Mouse (Mus musculus) ES-CJ7 (cell line): ENCODE measurements around the gene Mgmt.
A peak's percentile ranks its signal among the peaks of the same experiment; 100 is the strongest.

Source experiments
- DNase-seq: peaks from one replicate; pipeline ENCODE4 v3.0.0; 2011; ENCODE audit warnings: low read depth, low spot score

Mgmt gene

DNA sequence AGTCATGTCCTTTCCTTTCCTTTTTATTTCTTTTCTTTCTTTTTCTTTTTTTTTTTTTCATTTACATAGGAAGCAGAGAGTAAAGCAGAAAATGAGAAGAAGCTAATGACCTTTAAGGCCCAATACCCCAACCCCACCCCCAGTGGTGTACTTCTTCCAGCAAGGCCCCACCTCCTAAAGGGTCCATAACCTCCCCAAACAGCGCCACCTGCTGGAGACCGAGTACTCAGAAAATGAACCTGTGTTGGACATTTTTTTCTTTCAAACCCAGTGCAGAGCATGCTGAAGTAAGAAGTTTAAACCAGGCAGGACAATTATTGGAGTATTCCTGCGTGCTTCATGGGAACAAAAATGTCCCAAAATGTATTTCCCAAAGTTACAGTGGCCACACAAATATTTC is 166.1 kb downstream of the Mgmt start:
- peak; percentile 50 for DNase-seq

DNA sequence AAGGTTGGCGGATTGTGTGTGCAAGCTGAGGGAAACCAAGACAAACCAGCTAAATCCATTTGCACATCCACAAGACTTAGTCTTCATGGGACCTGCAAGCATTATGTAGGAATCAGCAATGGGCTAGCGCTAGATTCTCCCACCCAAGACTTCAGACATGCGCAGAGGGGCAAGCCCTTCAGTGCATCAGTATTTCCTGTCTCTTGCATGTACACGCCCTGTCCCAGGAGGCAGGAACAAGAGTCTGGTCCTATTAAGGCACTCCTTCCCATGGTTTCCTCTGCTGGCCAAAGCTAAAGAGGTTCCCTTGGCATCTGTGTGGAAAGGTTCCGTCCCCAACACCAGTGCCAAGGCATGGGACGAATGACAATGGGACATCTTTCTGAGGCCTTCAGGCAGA is 166.7 kb downstream of the Mgmt start:
- DNase-seq: no peak

DNA sequence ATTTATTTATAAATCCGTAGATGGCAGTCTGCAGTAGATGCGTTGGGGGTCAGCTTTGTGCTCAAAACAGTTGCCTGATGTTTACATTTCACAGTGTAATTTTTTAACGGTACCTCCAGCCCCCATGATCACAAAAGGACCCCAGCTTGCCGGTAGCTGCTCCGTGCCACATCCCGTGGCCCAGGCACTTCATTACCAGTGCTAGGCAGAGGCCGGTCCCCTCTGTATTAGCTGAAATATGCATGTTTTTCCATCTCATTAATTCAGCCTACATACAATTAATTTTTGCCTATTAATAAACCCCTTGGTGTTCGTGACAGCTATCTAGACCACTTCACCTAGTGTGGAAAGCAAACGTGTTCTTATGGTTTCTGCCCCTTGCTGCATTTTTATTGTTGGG is 169.8 kb downstream of the Mgmt start:
- no peak for DNase-seq

DNA sequence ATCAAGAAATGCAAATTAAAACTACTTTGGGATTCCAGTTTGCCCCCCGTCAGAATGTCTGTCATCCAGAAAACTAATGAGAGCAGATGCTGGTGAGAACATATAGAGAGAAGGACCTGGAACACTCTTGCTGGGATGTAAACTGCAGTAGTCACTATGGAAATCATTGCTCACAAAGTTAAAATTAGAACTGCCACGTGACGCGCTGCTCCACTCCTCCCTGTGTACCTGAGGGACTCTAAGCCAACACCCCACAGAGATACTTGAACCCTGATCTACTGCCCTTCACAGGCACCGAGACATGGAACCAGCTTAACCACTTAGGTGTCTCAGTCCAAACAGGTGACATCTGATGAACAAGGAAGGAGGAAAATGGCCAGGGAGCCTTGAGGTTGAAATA is 171.0 kb downstream of the Mgmt start:
- DNase-seq: no peak

DNA sequence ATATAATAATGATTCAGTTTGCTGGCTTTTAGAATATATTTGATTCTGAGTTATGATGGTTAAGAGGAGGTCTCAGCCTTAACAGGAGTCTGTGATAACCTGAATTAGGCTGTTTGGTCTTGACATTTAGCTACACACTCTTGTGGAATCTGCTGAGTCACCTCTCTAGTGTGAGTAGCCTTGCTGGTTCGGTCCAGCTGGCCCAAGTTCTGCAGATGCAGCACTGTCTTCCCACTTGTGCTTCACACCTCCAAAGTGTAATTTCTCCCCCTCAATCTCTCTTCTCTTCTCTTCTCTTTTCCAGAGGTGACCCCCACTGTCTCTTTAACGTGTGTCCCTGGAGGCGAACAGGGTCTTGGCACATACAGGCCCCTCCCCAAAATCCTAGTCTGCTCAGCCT is 171.8 kb downstream of the Mgmt start:
- DNase-seq: no peak

DNA sequence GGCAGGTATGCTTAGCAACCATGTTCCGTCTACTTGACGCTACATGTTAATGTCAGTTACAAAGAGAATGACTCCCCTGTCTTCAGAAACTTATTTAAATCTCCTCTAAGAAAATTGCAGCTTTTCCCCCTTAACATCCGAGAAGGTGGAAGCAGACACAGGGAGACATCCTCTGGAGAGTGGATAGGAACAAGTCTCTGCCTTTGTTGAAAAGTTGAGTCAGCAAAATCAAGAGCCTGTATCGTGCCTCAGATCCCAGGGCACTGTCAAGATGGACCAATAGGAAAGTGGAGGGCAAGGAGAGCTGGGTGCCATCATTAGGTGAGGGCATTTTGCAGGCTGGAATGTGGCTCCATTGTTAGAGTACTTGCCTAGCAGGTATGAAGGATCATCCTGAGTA is 172.6 kb downstream of the Mgmt start:
- no peak for DNase-seq

DNA sequence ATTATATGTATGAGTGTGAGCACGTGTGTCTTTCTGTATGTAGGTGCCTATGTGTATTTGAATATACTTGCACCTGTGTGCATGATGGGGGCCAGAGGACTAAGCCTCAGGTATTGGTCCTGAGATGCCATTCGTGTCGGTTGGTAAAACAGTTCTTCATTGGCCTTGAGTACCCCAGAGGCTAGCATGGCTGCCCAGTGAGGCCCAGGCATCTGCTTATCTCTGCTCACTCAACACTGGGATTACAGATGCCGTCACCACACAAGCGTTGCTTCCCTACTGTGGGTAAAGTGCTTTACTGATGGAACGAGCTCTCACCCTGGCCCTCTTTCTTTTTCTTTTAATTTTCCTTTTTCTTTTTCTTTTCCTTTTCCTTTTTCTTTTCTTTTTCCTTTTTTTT is 173.3 kb downstream of the Mgmt start:
- no peak for DNase-seq

DNA sequence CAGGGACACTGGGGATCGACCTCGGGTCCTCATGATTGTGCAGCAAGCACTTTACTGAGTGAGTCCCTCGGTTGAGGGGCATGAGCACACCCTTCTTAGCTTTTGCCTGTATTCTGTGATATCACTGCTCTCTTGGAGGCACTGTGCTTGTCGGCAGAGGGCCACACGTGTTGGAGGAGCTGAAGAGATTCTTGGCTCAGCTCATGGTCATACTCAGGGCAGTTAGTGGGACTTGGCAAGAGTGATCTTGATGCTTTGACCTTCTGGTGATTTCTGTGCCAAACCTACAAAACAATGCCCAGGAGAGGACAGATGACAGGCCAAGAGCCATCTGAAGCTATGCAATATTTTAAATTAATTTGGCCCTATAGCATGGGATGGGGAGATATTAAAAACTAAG is 174.4 kb downstream of the Mgmt start:
- DNase-seq: no peak

DNA sequence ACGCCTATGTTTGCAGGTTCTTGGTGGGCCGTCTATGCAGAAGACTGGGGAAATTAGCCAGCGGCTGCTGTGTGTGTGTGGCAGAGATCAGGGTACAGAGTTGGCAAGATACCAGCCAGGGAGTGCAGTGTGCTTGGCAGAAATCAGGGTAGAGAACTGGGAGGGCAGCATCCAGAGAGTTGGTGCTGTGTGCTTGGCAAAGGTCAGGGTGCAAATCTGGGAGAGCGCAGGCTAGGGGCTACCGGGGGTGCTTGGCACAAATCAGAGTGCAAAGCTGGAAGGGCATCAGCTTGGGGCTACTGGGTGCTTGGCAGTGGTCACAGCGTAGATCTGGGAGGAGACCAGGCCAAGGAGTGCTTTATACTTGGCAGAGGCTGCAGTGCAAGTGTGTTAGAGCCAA is 175.4 kb downstream of the Mgmt start:
- no peak for DNase-seq

DNA sequence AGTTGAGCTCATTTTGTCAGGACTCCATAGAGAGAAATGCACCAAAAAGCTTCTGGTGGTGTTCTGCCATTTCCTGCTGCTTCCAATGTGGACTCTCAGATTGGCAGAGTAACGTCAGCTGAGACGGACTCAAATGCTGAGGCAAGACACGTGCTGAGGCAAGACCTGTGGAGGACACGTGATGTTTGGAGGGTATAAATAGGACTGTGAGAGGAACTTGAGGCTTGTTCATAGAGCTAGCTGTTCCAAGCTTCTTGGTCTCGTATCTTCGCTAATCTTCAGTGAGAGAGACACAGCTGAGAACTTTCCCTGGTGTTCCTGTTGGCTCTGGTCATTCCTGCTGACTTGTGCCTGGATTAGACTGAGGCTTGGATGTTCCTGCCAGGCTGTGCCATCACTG is 176.9 kb downstream of the Mgmt start:
- no peak for DNase-seq

DNA sequence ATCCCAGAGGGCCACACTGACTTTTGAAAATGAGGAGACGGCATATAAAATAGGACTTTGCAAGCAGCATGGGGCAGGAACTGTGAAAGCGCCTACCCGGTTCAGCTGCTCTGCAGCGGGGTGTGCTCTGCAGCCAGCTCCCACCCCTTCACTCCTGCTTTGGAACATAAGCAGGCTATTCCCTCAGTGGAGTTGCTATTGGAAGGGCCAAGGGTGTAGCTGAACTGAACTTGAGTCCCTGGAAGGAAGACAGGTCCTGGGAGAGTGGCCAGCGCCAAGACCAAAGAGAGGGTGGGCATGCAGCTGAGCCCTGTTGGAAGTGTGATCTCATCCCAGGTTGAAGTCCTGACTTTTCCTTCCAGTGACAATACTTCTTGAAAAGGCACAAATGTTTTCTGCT is 179.5 kb downstream of the Mgmt start:
- no peak for DNase-seq

DNA sequence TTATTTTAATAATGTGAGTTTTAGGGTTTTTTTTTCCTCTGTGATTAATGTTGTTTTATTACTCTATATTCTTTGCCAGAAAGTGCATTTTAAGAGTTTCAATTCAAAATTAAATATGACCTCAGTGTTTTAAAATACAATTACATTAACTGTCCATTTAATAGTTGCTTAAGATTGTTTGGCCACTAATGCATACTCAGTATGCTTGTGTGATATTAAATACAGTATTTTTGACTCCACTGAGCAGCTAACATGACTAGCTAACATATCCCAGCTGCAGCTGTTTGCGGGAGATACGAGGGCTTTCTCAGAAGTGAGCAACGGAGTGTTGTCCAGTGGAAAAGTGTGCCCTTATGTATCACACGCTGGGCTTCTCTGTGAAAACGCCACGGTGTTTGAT is 179.9 kb downstream of the Mgmt start:
- no peak for DNase-seq

DNA sequence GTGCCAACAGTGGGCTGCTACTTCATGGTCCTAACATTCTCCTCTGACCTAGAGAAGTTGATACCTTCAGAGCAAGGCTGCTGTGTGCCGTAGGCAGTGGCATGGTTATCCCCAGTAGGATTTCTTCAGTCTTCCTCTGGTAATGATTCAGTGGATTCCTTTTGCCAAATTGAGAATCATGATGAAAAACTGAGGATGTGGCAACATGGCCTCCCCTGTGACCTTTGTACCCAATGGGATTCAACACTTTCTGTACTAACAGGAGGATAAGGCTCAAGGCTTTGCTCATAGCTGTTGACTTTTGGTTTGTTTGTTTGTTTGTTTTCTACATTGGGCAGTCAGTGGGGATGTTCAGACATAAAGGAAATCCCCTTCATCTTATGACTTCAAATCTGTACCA is 180.9 kb downstream of the Mgmt start:
- no peak for DNase-seq

DNA sequence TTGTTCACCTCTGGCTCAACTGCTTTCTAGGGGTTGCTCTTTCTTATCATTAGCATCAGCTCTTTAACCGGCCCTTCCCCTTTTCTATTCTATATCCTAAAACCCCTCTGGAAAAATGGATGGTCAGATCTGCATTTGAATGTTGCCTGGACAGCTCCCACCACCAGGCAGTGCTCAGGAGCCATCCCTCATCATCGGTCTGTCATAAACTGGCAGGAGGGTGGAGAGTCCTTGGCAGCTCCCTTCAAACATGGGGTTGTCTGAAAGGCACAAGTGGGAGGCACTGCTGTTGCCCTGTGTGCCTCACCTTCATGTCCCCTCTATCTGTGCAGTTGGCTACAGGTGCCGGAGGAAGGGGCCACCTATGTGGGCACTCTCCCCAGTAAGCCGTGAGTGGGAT is 185.8 kb downstream of the Mgmt start:
- DNase-seq: peak; percentile 13

DNA sequence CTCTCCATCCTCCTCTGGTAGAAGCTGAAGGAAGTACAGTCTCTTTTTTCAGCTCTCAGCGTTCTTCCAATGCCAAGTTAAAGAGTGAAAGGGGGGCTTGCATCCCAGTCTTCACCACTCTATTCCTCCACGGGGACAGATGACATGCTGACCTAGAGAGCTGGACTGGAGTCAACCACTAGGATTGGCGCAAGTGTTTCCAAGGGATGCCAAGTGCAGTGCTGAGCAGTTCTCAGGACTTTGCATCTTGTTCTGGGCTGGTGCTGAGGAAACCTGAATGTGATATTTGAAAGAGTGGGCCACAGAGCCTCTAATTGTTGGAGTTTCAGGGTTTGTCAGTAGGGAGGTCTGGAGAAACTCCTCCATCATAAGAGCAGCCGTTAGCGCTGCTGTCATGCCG is 187.8 kb downstream of the Mgmt start:
- no peak for DNase-seq

DNA sequence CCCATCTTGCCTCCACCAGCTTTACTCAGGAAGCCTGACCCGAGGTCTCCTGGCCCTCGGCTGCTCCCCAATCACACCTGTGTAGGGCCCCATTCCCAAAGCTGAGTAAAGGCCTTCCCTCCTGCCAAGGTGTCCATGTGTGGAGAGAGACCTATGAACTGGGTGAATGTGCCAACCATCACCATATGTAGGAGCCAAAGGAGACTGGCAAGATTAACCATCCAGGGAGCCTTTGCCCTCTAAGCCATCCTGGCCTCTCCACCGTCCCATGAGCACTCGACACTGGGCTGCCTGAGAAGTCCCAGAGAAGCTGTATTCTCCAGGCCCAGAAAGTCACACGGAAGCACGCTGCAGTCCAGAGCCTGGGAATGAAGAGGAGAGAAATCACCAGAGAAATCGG is 190.2 kb downstream of the Mgmt start:
- no peak for DNase-seq

DNA sequence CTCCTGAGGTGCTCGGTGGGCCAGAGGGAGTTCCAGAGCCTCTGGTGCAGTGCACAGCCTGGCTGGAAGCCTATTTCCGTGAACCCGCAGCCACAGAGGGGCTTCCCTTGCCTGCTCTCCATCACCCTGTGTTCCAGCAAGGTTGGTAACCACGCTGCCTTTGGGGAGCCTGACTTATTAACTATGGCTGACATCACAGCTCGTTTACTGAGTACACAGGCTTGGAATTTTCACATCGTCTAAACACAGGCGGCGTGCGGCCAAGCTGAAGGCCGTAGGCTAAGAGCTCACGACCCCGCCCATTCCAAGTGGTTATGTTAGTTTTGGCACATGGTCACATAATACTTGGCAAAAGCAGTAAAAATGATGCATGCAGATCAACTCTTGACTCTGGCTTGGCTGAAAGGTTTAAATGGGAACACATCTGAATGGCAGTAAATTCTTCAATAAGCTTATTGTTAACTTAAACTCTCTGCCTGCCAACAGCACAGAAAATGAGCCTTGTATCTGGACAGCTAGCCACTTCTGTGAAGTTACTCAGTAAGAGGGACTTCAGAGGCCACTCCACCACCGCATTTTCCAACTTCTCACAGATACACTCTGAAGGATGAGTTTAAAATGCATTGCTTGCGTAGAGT is 191.7 kb downstream of the Mgmt start:
- no peak for DNase-seq

DNA sequence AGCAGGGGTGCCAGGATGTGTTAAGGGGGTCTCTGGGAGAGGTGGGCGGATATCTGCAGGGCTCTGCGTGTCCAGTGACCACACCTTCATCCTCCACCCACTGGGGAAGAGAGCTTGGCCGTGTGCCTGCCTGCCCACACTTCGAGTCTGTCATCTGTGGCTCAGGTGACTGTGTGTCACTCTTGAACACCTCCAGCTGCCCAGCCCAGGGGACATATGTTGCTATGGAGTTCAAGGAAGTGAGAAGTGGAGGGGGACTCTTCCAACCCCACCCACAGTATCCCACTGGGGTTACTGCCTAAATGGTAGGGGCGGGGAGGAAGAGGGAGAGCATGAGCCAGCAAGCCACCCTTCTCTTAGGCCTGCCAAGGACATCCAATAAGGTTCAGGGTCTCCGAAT is 192.7 kb downstream of the Mgmt start:
- no peak for DNase-seq

DNA sequence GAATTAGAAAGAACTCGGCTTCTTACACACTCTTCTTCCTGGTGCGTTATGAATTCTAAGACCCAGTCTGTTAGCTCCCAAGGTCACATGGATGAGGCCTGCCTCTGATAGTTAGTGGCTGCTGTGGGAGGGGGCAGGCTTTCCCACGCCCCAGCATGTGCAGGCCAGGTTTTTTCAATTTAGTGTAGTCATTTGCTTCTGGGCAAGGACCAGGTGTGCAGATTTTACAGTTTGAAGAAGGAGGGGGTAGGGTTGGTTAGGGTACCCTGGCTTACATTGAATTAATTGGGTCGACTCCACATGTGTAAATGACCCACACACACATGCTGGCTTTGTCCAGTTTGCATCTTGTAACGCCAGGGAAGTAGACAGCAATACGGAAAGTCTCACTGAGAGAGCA is 193.7 kb downstream of the Mgmt start:
- no peak for DNase-seq

DNA sequence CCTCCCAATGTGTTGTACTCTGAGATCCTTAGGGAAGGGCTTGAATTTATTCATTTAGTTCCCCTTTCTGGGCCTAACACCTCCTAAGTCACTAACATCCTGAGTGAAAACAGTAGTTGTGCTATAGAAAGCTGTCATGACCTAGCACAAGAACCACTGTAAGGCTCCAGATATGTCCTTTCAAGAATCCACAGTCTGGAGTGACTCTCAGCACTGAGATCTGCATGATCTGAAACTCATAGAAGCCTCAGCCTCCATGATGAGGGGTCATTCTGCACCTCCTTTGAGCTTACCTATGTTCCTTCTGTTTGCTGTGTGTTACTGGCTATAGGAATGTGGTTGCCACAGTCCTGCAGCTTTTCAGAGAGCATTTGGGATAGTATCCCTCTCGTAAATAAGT is 200.1 kb downstream of the Mgmt start:
- DNase-seq: no peak

DNA sequence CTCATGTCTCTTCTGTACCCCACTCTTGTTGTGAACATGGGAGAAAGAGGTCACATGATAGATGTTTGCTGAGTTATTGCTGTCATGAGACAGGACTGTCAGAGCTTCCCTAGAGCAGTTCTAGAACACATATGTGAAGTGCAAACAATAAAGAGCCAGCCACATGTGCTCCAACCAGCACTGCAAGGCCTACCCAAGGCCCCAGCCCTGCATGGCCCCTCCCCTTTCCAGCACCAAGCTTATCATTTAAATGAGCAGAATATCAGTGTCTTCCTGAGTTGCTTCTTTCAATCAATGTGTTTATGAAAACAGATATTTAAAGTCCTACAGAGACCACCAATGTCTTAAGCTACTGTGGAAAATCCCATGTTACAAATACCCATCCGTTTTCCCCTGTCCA is 201.3 kb downstream of the Mgmt start:
- no peak for DNase-seq

DNA sequence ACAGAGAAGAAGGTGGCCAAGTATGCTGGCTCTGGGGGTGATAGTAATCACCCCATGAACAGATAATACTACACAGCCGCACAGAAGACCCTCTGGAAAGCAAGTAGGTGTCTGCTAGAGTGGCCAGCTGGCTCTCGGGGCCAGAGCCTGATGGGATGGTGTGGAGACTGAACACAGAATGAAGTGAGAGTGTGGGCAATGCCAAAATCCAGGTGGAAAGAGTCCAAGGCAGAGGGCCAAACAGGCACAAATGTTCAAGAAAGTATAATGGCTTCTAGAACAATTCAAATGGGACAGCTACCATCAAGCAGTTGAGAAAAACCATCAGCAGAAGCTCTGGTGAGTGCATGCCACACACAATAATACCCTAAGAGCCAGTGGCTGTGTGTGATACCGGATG is 205.4 kb downstream of the Mgmt start:
- DNase-seq: no peak

DNA sequence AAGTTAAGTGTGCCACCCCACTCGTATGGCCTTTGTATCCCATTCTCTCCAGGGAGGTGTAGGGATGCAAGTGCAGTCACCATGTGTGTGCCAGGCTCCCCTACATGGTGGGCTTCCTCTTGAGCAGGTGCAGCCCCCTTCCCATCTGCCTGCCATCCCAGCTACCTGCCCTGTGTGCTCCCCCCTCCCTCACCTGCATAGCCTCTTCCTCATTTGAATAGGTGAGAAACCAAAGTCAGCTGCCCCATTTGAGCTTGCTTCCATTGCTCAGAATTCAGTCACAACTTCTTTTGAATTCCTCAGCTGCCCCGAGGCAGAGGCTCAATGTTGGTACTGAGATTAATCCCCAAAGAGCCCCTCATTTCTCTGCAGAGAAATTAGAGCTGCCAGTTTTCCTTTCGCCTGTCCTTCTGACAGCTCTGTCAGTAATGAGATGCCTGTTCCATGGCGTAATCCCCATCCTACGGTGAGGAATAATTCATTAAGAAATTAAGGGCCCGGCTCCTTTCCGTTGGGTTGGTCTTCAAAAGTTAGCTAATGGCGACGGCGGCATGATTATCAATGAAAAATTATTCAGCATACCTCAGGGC is 208.3 kb downstream of the Mgmt start:
- DNase-seq: no peak

DNA sequence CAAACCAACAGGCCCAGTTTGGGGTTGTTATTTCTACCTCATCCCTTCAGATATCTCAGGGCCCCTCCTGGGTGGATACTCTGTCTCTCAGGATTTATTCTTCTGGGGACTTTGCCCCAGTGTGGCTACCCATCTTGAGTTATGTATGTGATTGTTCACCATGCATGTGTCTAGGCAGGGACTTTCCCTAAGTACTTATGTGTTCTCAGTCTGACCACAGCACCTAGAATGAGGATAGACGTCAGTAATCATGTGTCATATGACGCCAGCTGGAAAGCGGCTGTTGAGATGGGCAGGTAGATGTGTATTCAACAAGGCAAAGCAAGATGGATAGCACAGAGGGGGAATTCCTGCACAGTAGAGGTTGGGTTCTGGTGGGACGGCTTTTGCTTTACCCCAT is 217.7 kb downstream of the Mgmt start:
- DNase-seq: no peak
